Comparison of ENCODE assay signal across 9 mouse cellular contexts in genomic region chr6:52918980-52919379, GRCm38 (mm10).
DNase-seq lines count a peak whose midpoint lies in the region; ATAC-seq lines count a peak whose summit lies in the region.
"Had no signal": no experiment of that assay in that cellular context is flagged by ENCODE, and none has a peak within 500 bp of the region (broad histone marks: within the 10 kb centered on the region; RNA-seq: fewer than 3 reads in every experiment).

No protein-coding gene starts in this region.

- H3K36me3 ChIP-seq in liver, embryonic 11.5 days (ENCODE audit: control insufficient read depth, insufficient read depth, low read length) = no peaks in the 10 kb centered on the region
- no peaks in the 10 kb centered on the region for H3K36me3 ChIP-seq in midbrain, embryonic 15.5 days (replicated peaks)
- H3K36me3 ChIP-seq: stomach, embryonic 15.5 days had no signal

- peak; percentile 61 for DNase-seq in liver
- DNase-seq in liver, embryonic 11.5 days (ENCODE audit: low spot score) = no peak
- peak; percentile 76 to 86 for DNase-seq in cerebellum, postnatal 25 days
- DNase-seq in gastrocnemius, adult 18-20 months (ENCODE audit: low spot score) = peak; percentile 76
- DNase-seq in kidney, adult 11 months = peak; percentile 54
- DNase-seq in left cerebral cortex, postnatal 25 days (ENCODE audit: low spot score in 2 of 2) = peak; percentile 79 to 82
- DNase-seq in spleen, adult 18-20 months = peak; percentile 34 to 71

- WGBS in liver, embryonic 11.5 days = 7% methylated on average over 2 of the region's 2 CpGs
- 4% methylated on average over 2 of the region's 2 CpGs for WGBS in midbrain, embryonic 15.5 days

- intact Hi-C loops in left cerebral cortex, postnatal 25 days (cut with DNase I) = loop anchor here (2.0 to 5.0 kb wide), 2 partner anchors 76 to 662 kb away; no protein-coding TSS in a partner anchor

- ATAC-seq in liver, embryonic 11.5 days (replicated peaks; ENCODE audit: low FRiP score) = no peak
- peak; percentile 74; the same call in 1 of the 2 replicates for ATAC-seq in midbrain, embryonic 15.5 days (replicated peaks)

- no peak overlapping the region for H3K9ac ChIP-seq in liver, embryonic 11.5 days (ENCODE audit: low read depth, low read length)
- no peak overlapping the region for H3K9ac ChIP-seq in midbrain, embryonic 15.5 days
- H3K9ac ChIP-seq: stomach, embryonic 15.5 days had no signal

- H3K4me2 ChIP-seq in liver, embryonic 11.5 days = no peak overlapping the region
- no peak overlapping the region for H3K4me2 ChIP-seq in midbrain, embryonic 15.5 days
- H3K4me2 ChIP-seq: stomach, embryonic 15.5 days had no signal

- no peaks in the 10 kb centered on the region for H3K4me1 ChIP-seq in liver, embryonic 11.5 days (replicated peaks; ENCODE audit: control insufficient read depth, insufficient read depth, low read length)
- no peaks in the 10 kb centered on the region for H3K4me1 ChIP-seq in midbrain, embryonic 15.5 days
- H3K4me1 ChIP-seq: stomach, embryonic 15.5 days had no signal

- no peaks in the 10 kb centered on the region for H3K9me3 ChIP-seq in liver, embryonic 11.5 days (ENCODE audit: control insufficient read depth, low read length)
- H3K9me3 ChIP-seq in midbrain, embryonic 15.5 days = no peaks in the 10 kb centered on the region
- H3K9me3 ChIP-seq: stomach, embryonic 15.5 days had no signal

- no peak overlapping the region for H3K4me3 ChIP-seq in liver, embryonic 11.5 days (ENCODE audit: low read depth, low read length)
- H3K4me3 ChIP-seq in midbrain, embryonic 15.5 days = no peak overlapping the region
- H3K4me3 ChIP-seq: stomach, embryonic 15.5 days had no signal

- H3K27ac ChIP-seq in liver, embryonic 11.5 days (ENCODE audit: low read depth, low read length) = no peak overlapping the region
- no peak overlapping the region for H3K27ac ChIP-seq in midbrain, embryonic 15.5 days
- H3K27ac ChIP-seq: stomach, embryonic 15.5 days had no signal

- no peaks in the 10 kb centered on the region for H3K27me3 ChIP-seq in liver, embryonic 11.5 days (replicated peaks; ENCODE audit: control insufficient read depth, insufficient read depth, low read length)
- no peaks in the 10 kb centered on the region for H3K27me3 ChIP-seq in midbrain, embryonic 15.5 days (replicated peaks)
- H3K27me3 ChIP-seq: stomach, embryonic 15.5 days had no signal
